Mouse (Mus musculus) heart, adult 11 months (tissue): ENCODE data around the gene Rasal2.

ENCODE experiments used
- DNase-seq: peaks from one replicate; pipeline ENCODE4 v3.0.0; 2022

Rasal2 gene

GRCm38 (mm10) chr1:157323091-157323490, 89.3 kb downstream of the Rasal2 start:
- DNase-seq: no peak

- no peak for DNase-seq
Observed at GRCm38 (mm10) chr1:157318896-157319295, 93.5 kb downstream of the Rasal2 start.

- no peak for DNase-seq
Observed at GRCm38 (mm10) chr1:157301266-157301665, 111.1 kb downstream of the Rasal2 start.

- no peak for DNase-seq
Observed at GRCm38 (mm10) chr1:157299559-157299958, 112.8 kb downstream of the Rasal2 start.

GRCm38 (mm10) chr1:157298990-157299389, 113.4 kb downstream of the Rasal2 start:
- DNase-seq: no peak

GRCm38 (mm10) chr1:157297137-157297536, 115.3 kb downstream of the Rasal2 start:
- DNase-seq: no peak

GRCm38 (mm10) chr1:157295868-157296267, 116.5 kb downstream of the Rasal2 start:
- DNase-seq: no peak

GRCm38 (mm10) chr1:157290173-157290572, 122.2 kb downstream of the Rasal2 start:
- DNase-seq: no peak

- no peak for DNase-seq
Observed at GRCm38 (mm10) chr1:157289251-157289650, 123.1 kb downstream of the Rasal2 start.

- DNase-seq: no peak
Observed at GRCm38 (mm10) chr1:157286561-157286960, 125.8 kb downstream of the Rasal2 start.

- DNase-seq: no peak
Observed at GRCm38 (mm10) chr1:157285366-157285765, 127.0 kb downstream of the Rasal2 start.

- DNase-seq: no peak
Observed at GRCm38 (mm10) chr1:157280781-157281180, 131.6 kb downstream of the Rasal2 start.

- DNase-seq: no peak
Observed at GRCm38 (mm10) chr1:157275672-157276307, 136.6 kb downstream of the Rasal2 start.

- no peak for DNase-seq
Observed at GRCm38 (mm10) chr1:157267894-157268293, 144.5 kb downstream of the Rasal2 start.

GRCm38 (mm10) chr1:157256562-157256961, 155.8 kb downstream of the Rasal2 start:
- peak; percentile 93 for DNase-seq

GRCm38 (mm10) chr1:157255776-157256175, 156.6 kb downstream of the Rasal2 start:
- no peak for DNase-seq

- no peak for DNase-seq
Observed at GRCm38 (mm10) chr1:157253600-157254490, 158.6 kb downstream of the Rasal2 start.

- no peak for DNase-seq
Observed at GRCm38 (mm10) chr1:157248112-157248511, 164.3 kb downstream of the Rasal2 start.

GRCm38 (mm10) chr1:157247341-157247740, 165.1 kb downstream of the Rasal2 start:
- no peak for DNase-seq

GRCm38 (mm10) chr1:157246779-157247178, 165.6 kb downstream of the Rasal2 start:
- no peak for DNase-seq

- DNase-seq: no peak
Observed at GRCm38 (mm10) chr1:157244453-157244790, 168.0 kb downstream of the Rasal2 start.

- no peak for DNase-seq
Observed at GRCm38 (mm10) chr1:157243576-157244452, 168.6 kb downstream of the Rasal2 start.

- DNase-seq: no peak
Observed at GRCm38 (mm10) chr1:157239687-157240086, 172.7 kb downstream of the Rasal2 start.
